Mouse (Mus musculus): ENCODE results near the gene Ryr1.
"Not testable (repeated sequence)": the region's sequence is repeated elsewhere in the genome, so short reads cannot be mapped to it uniquely, and the experiment has no call there.

Ryr1 gene

GRCm38 (mm10) chr7:29146625-29147367 is 21.8 kb upstream of the Ryr1 start:
- DNase-seq (ENCODE audit: low spot score in 2 of 2): no peak

GRCm38 (mm10) chr7:29144006-29144405 is 19.0 kb upstream of the Ryr1 start:
- DNase-seq (ENCODE audit: low spot score in 2 of 2): no peak

DNA sequence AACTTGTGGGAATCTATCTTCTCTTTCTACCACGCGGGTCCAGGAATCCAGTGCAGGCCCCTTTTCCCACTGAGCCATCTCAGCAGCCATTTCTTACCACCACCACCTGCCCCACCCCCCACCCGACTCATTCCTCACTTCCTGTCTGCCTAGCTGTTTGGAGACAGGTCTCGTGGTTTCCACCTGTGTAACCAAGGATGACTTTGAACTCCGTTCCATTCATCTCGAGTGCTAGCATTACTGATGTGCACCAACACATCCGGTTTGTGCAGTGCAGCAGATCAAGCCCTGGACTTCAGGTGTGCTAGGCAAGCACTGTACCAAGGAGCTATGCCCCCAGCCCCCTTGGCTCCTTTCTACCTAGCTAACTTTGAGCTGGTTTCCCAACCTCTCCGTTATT is 16.4 kb upstream of the Ryr1 start:
- no peak for DNase-seq (ENCODE audit: low spot score in 2 of 2)

GRCm38 (mm10) chr7:29139237-29139636 is 14.3 kb upstream of the Ryr1 start:
- DNase-seq (ENCODE audit: low spot score in 2 of 2): not testable (repeated sequence)

- no peak for DNase-seq (ENCODE audit: low spot score in 2 of 2)
Observed at GRCm38 (mm10) chr7:29137429-29137828, 12.4 kb upstream of the Ryr1 start.

DNA sequence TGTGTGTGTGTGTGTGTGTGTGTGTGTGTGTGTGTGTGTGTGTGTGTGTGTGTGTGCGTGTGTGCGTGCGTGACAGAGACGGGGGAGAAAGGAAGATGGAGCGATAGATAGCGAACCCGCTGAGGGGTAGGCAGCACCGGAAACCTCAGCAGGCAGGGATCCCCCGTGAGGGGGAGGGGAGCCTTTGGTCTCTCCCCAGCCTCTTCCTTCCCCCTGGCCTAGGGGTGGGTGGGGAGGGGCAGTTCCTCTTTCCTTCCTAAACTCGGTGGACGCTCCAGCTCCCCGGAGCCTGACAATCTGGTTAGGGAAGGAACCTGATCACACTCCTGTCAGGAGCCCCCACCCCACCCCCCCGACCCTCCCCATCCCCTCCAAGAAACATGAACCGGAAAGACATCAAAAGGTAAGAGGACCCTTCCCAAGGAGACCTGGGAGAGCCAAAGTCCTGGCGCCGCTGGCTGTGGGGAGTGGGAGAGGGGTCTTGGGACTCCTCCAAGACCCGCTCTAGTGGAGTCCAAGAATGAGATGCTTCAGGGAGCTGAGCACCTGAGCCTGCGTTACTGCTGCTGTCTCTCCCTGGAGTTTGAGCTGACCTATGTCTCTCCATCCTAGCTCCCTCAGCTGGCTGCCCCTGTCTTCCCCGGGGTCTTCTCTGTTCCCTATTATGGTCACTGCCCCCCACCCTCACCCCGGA is 9.9 kb upstream of the Ryr1 start, which contains the start of gene Rasgrp4:
TSS of gene Rasgrp4 (plus strand) at position 159 of the 694 bp plus-strand sequence.
- DNase-seq (ENCODE audit: low spot score in 2 of 2): peak; percentile 50 to 58

DNA sequence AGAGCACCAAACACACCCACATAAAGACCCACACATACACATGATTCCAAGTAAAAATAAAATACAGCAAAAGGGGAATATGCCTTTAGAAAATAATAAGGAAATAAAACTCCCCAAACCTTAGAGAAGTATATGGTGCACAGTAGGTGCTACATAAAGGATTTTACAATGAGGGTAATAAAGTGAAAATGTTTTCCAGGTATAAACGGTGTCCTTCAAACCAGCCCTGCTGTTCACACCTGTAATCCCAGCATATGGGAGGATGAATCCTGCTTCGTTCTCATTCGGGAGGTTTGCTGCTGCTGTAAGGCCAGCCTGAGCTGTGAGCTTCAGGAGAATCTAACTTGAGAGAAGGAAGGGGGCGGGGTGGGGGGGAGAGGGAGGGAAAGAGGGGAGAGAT is 9.3 kb upstream of the Ryr1 start:
- no peak for DNase-seq (ENCODE audit: low spot score in 2 of 2)

DNA sequence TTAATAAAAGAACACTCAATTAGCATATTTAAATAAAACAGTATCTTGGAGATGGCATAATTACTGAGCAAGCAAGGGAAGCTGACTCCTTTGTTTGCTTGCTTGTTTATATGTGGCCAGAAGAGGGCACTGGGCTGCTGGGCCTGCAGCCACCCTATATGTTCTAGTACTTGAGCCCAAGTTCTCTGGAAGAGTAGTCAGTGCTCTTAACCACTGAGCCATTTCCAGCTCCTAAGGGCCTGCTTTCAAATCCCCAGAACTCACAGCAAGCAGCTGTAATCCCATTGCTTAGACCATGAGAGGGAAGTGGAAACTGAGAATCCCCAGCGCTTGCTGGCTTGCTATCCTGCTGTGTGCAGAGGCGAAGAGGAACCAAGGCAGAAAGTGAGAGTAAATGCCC is 3.7 kb upstream of the Ryr1 start:
- no peak for DNase-seq (ENCODE audit: low spot score in 2 of 2)

DNA sequence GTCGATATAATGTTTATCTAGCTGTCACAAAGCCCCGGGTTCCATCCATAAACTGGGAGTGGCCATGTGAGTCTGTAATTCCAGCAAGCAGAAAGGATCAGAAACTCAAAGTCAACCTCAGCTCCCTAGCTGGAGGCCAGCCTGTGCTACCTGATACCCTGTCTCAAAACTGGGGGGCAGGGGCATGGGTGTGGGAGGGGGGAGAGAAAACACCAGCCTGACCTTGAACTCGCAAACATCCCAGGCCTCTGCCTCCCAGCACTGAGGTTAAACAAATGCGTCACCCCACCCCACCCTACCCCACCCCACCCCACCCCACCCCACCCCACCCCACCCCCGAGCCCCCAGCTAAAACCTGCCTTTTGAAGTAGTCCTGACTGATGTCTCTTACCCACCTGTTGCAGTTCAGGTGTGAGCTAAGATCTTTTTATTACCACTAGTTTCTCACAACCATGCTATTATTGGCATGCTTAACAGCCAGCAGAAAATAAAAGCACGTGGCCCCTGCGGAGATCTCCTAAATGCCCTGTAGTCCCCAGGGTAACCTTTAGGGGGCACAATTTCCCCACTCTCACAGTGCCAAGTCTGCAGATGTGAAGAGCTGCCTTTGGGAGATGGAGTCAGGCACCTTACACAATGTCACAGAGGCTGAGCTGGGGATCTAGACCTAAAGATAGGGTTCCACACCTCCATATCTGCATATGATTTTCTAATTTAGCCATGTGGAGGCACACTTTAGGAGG is 1.4 kb upstream of the Ryr1 start:
- DNase-seq (ENCODE audit: low spot score in 2 of 2): no peak

DNA sequence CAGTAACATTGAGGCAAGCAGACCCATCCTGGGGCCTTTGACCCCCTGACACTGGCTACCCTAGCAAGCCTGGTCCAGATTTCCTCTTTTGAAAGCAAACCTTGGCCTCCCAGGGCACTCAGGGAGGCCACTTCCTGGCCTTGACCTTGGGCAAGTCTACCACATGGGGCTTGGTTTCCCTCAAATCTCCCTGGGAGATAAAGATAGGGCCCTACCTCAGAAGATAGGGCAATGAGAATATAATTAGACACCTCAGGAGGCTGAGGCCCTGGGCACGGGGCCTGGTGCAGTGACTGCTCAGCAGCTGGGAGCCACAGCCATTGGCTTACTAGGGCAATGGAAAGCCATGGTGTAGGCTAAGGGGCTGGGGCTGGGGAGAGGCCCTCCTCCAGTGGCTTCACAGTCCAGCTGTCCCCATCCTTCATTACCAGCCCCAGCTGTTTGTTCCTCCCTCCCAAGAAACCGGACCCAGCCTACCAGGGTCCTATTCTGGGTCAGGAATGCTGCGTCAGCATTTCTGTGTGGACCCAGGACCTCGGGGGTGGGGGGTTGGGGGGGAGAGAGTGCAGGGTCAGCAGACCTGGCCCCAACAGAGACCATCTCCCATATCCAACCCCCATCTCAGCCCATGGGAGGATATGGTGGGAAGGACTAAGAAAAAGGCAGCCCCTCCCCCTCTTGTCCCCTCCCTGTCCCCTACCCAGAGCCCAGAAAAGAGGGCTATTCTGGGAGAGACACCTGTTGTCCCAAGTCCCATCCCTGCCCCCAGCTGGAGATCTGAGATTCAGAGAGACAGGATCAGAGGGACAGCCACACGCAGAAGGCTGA is 1.2 kb downstream of the Ryr1 start:
- DNase-seq (ENCODE audit: low spot score in 2 of 2): no peak

DNA sequence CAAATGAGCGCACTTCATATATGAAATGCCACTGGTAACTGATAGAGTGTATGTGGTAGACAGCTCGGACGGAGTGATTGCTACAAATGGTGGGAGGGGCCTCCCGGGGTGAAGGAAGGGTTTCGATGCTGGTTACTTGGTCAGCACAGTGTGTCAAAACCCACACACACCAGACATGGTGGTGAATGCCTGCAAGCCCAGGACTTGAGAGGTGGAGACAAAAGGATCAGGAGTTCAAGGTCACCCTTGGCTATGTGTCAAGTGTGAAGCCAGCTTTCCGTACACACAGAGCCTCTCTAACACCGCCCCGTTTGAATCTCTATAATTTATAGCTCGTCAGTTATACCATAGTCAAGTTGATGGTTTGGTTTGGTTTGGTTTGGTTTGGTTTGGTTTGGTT is 2.2 kb downstream of the Ryr1 start:
- DNase-seq (ENCODE audit: low spot score in 2 of 2): no peak

DNA sequence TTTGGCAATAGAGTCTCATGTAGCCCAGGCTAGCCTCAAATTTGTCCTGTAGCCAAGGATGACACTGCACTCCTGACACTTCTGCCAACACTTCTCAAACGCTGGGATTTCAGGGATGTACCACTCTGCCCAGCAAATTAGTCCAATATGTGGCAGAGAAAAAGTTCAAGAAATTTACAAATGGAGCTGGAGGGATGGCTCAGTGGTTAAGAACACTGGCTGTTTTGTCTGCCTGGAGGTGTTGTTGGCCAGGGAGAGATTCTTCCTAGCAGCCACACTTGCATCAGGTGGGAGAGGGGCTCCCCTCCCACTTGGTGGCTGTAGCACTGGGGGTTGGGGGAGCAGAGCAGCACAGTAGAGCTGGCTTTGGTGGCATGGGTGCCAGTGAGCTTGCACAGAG is 5.5 kb downstream of the Ryr1 start:
- DNase-seq (ENCODE audit: low spot score in 2 of 2): no peak

- DNase-seq (ENCODE audit: low spot score in 2 of 2): no peak
Observed at GRCm38 (mm10) chr7:29118142-29118851, 6.7 kb downstream of the Ryr1 start.

GRCm38 (mm10) chr7:29108992-29109955 is 15.7 kb downstream of the Ryr1 start:
- DNase-seq (ENCODE audit: low spot score in 2 of 2): peak; percentile 74 to 77

DNA sequence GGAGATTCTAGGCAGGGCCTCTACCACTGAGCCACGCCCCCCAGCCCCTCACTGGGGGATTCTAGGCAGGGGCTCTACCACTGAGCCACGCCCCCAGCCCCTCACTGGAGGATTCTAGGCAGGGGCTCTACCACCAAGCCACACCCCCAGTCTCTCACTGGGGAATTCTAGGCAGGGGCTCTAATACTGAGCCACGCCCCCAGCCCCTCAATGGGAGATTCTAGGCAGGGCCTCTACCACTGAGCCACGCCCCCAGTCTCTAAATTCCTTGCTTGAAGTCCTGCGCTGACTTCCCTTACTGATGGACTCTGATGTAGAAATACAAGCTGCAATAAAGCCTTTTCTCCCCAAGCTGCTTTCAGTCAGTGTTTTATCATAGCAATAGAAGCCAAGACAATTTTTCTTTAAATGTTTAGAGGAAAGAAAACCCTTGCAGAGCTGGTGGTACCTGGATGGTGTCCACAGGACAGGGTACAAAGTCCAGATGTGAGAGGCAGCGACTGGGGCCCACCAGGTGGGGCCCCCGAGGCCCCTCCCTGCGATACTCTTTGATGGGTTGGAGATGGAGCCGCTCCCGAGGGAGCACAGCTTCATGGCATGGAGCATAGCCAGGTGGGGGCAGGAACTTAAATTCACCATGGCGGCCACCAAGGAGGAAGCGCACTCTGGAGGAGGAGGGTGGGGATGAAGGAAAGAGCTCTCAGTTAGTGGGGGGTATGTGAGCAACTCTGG is 23.5 kb downstream of the Ryr1 start:
- DNase-seq (ENCODE audit: low spot score in 2 of 2): no peak

DNA sequence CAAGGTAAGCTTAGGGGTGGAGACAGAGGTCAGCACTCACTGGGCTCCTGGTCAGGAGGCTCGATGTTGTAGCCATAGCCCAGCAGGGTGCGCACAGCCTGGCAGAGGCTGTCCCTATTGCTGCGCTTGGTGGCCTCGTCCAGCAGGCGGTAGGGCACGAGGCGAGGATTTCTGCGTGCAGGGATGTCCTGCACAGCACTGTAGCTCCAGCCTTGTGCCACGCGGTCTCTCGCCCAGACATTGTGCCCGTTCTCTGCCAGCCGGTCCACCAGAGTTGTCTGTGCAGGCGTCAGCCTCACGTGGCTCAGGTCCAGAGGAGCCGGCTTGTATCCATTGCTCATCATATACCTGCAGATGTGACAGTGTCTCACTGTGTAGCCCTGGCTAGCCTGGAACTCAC is 27.8 kb downstream of the Ryr1 start:
- DNase-seq (ENCODE audit: low spot score in 2 of 2): no peak

DNA sequence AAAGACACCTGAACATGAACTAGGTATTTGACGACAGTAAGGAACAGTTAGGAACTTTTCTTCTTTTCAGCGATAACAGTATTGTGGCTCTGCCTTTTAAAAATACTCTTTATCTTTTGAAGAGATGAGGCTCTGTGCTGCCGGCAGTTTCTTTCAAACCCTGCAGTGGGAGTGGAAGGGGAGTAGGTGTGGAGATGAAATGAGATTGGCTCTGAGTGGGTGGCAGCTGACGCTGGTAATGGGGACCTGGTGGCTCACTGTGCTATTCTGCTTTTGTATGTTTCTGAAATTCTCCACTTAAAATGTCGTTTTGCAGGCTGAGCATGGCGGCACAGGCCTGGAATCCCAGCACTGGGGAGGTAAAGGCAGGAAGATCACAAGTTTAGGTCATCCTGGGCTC is 36.2 kb downstream of the Ryr1 start:
- DNase-seq (ENCODE audit: low spot score in 2 of 2): peak; percentile 51 to 68

DNA sequence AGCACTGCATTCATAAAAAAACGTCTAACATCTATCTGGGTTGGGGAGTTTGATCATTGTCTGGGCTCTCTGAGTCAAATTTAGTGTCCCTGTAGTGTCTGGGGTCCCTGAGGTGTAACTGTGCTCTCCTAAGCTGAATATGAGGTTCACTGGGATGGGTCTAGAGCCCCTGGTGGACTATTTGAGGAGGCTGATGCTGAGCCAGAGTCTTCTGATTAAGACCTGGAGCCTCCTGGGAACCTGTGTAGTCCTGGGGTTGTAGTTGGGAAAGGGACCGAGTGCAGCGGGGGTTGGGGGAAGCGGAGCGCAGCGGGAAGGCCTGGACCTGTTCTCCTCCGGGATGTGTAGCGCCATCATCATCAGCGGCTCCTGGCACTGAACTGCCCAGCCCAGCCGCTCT is 38.1 kb downstream of the Ryr1 start:
- no peak for DNase-seq (ENCODE audit: low spot score in 2 of 2)

- no peak for DNase-seq (ENCODE audit: low spot score in 2 of 2)
Observed at GRCm38 (mm10) chr7:29085981-29086380, 39.0 kb downstream of the Ryr1 start.
